Mouse (Mus musculus) limb, embryonic 15.5 days (tissue): ENCODE results near the gene Cisd3. TPM values are rescaled to one million over a fixed set of nuclear protein-coding genes. Genes with fewer than 3 reads are reported as not detected.
"Not testable (repeated sequence)": the region's sequence is repeated elsewhere in the genome, so short reads cannot be mapped to it uniquely, and the experiment has no call there.

Experiments used
- ATAC-seq: fragments of 200-750 bp; cut with Nextera tagmentation; 2 replicates; pipeline ENCODE4 v1.8.0; 2017; ENCODE audit warnings: low read depth, moderate TSS enrichment; ENCODE audit not compliant: insufficient number of reproducible peaks, low FRiP score, low TSS enrichment
- H3K27ac ChIP-seq: fragments of 300-500 bp; sonication (generic); 2 replicates; pipeline ENCODE4 v1.5.1; 2015; ENCODE audit warnings: moderate library complexity, mild to moderate bottlenecking, inconsistent platforms
- H3K27me3 ChIP-seq: fragments of 300-500 bp; sonication (generic); 2 replicates; pipeline ENCODE4 v1.6.1; 2015; ENCODE audit warnings: inconsistent platforms
- H3K36me3 ChIP-seq: fragments of 300-500 bp; sonication (generic); 2 replicates; pipeline ENCODE4 v1.6.1; 2015; ENCODE audit warnings: inconsistent platforms
- H3K4me1 ChIP-seq: fragments of 300-500 bp; sonication (generic); 2 replicates; pipeline ENCODE4 v1.6.1; 2015; ENCODE audit warnings: inconsistent platforms
- H3K4me2 ChIP-seq: fragments of 300-500 bp; sonication (generic); 2 replicates; pipeline ENCODE4 v1.6.1; 2015; ENCODE audit warnings: mild to moderate bottlenecking, inconsistent platforms
- H3K4me3 ChIP-seq: fragments of 300-500 bp; sonication (generic); 2 replicates; pipeline ENCODE4 v1.5.1; 2015; ENCODE audit warnings: mild to moderate bottlenecking, inconsistent platforms
- H3K9ac ChIP-seq: fragments of 300-500 bp; sonication (generic); 2 replicates; pipeline ENCODE4 v1.6.1; 2015; ENCODE audit warnings: inconsistent platforms
- H3K9me3 ChIP-seq: fragments of 300-500 bp; sonication (generic); 2 replicates; pipeline ENCODE4 v1.6.1; 2016; ENCODE audit warnings: inconsistent platforms
- WGBS: fragments of 180-500 bp; shearing (Covaris S2); methylation state at CpG from one replicate; pipeline ENCODE4 v1.1.7; 2015; 5-methylcytosine and 5-hydroxymethylcytosine counted together
- polyA plus RNA-seq: library from polyadenylated mRNA; unstranded; fragments of >200 nt; fragmentation: Nextera tagmentation; extraction: Ambion mirVana; gene quantifications from 2 replicates; pipeline ENCODE4 v1.2.1, GENCODE M21; 2015

Cisd3 gene
- polyA plus RNA-seq, 1 experiment from 2014 or later: 13.5 TPM

GRCm38 (mm10) chr11:97702393-97702745 lies 16.7 kb downstream of the Cisd3 start:
- Histone ChIP-seq H3K4me1 (peaks cover 35% of the 10 kb centered on the region), H3K4me2 (peak overlapping the region; percentile 83), H3K4me3 (peak overlapping the region; percentile 90), H3K27ac (peak overlapping the region; percentile 89), H3K9ac (peak overlapping the region; percentile 48), H3K36me3 (peaks cover 21% of the 10 kb centered on the region), H3K9me3 (no peaks in the 10 kb centered on the region), H3K27me3 (no peaks in the 10 kb centered on the region)
- ATAC-seq: no peak
- WGBS: under 1% methylated on average over 24 of the region's 24 CpGs

- WGBS: under 1% methylated on average over 35 of the region's 35 CpGs
- Histone ChIP-seq H3K9ac (peak within 1 kb of the TSS; percentile 64), H3K4me1 (peaks cover 27% of the 10 kb centered on the region), H3K9me3 (no peaks in the 10 kb centered on the region), H3K27ac (peak within 1 kb of the TSS; percentile 89), H3K36me3 (peaks cover 26% of the 10 kb centered on the region), H3K4me2 (peak within 1 kb of the TSS; percentile 83), H3K27me3 (no peaks in the 10 kb centered on the region), H3K4me3 (peak within 1 kb of the TSS; percentile 90)
- ATAC-seq: peak; percentile 89
These were observed 17.6 kb downstream of the Cisd3 start, which contains the start of gene Psmb3 for GRCm38 (mm10) chr11:97703039-97703826. Gene Psmb3, plus strand, starts transcription at chr11:97703399.

- not testable (repeated sequence) for H3K4me1 ChIP-seq, H3K4me2 ChIP-seq, H3K27ac ChIP-seq, H3K9me3 ChIP-seq, H3K4me3 ChIP-seq, H3K27me3 ChIP-seq, H3K9ac ChIP-seq, ATAC-seq
- H3K36me3 ChIP-seq: peaks cover 62% of the 10 kb centered on the region
- 73% methylated on average over 2 of the region's 2 CpGs for WGBS
These were observed 24.4 kb downstream of the Cisd3 start for GRCm38 (mm10) chr11:97710067-97710466.

- Histone ChIP-seq H3K36me3 (peaks cover 62% of the 10 kb centered on the region), H3K27me3 (no peaks in the 10 kb centered on the region), H3K4me1 (no peaks in the 10 kb centered on the region), H3K4me2 (no peak overlapping the region), H3K4me3 (no peak overlapping the region), H3K27ac (0 out of 2 replicates have a peak overlapping the region, but pooled peaks have one; percentile 4), H3K9me3 (no peaks in the 10 kb centered on the region), H3K9ac (no peak overlapping the region)
- 73% methylated on average over 13 of the region's 13 CpGs for WGBS
- no peak for ATAC-seq
These were observed 25.7 kb downstream of the Cisd3 start for GRCm38 (mm10) chr11:97711200-97711900.

GRCm38 (mm10) chr11:97712286-97712685 lies 26.7 kb downstream of the Cisd3 start:
- WGBS: 92% methylated on average over 15 of the region's 15 CpGs
- Histone ChIP-seq H3K9me3 (no peaks in the 10 kb centered on the region), H3K4me1 (no peaks in the 10 kb centered on the region), H3K9ac (no peak overlapping the region), H3K36me3 (peaks cover 57% of the 10 kb centered on the region), H3K27me3 (no peaks in the 10 kb centered on the region), H3K27ac (no peak overlapping the region), H3K4me3 (no peak overlapping the region), H3K4me2 (no peak overlapping the region)
- ATAC-seq: no peak

- 91% methylated on average over 8 of the region's 8 CpGs for WGBS
- Histone ChIP-seq H3K4me2 (no peak overlapping the region), H3K9me3 (no peaks in the 10 kb centered on the region), H3K9ac (no peak overlapping the region), H3K27me3 (no peaks in the 10 kb centered on the region), H3K36me3 (peaks cover 65% of the 10 kb centered on the region), H3K27ac (no peak overlapping the region), H3K4me3 (no peak overlapping the region), H3K4me1 (no peaks in the 10 kb centered on the region)
- ATAC-seq: no peak
These were observed 28.3 kb downstream of the Cisd3 start for GRCm38 (mm10) chr11:97713896-97714295.

GRCm38 (mm10) chr11:97714356-97714755 lies 28.7 kb downstream of the Cisd3 start:
- no peaks in the 10 kb centered on the region for H3K27me3 ChIP-seq
- H3K4me3 ChIP-seq: no peak overlapping the region
- H3K9me3 ChIP-seq: no peaks in the 10 kb centered on the region
- no peak overlapping the region for H3K27ac ChIP-seq
- ATAC-seq: 0 out of 2 replicates have a peak, but pooled peaks have one; percentile 8
- no peak overlapping the region for H3K9ac ChIP-seq
- H3K36me3 ChIP-seq: peaks cover 65% of the 10 kb centered on the region
- no peak overlapping the region for H3K4me2 ChIP-seq
- 94% methylated on average over 3 of the region's 3 CpGs for WGBS
- no peaks in the 10 kb centered on the region for H3K4me1 ChIP-seq

- no peak overlapping the region for H3K4me2 ChIP-seq
- 0 out of 2 replicates have a peak, but pooled peaks have one; percentile 27 for ATAC-seq
- WGBS: 83% methylated on average over 14 of the region's 14 CpGs
- H3K27me3 ChIP-seq: no peaks in the 10 kb centered on the region
- H3K9me3 ChIP-seq: no peaks in the 10 kb centered on the region
- H3K4me3 ChIP-seq: no peak overlapping the region
- no peak overlapping the region for H3K9ac ChIP-seq
- H3K27ac ChIP-seq: peak overlapping the region; percentile 18; the same call in 1 of the 2 replicates
- H3K36me3 ChIP-seq: peaks cover 71% of the 10 kb centered on the region
- H3K4me1 ChIP-seq: no peaks in the 10 kb centered on the region
These were observed 29.4 kb downstream of the Cisd3 start for GRCm38 (mm10) chr11:97714784-97715760.

- no peak overlapping the region for H3K4me2 ChIP-seq
- 91% methylated on average over 8 of the region's 8 CpGs for WGBS
- H3K9me3 ChIP-seq: no peaks in the 10 kb centered on the region
- no peak overlapping the region for H3K9ac ChIP-seq
- peak overlapping the region; percentile 27; the same call in 1 of the 2 replicates for H3K27ac ChIP-seq
- no peak overlapping the region for H3K4me3 ChIP-seq
- H3K4me1 ChIP-seq: no peaks in the 10 kb centered on the region
- ATAC-seq: no peak
- H3K27me3 ChIP-seq: no peaks in the 10 kb centered on the region
- peaks cover 81% of the 10 kb centered on the region for H3K36me3 ChIP-seq
These were observed 30.4 kb downstream of the Cisd3 start for GRCm38 (mm10) chr11:97716021-97716420.

GRCm38 (mm10) chr11:97717369-97718280 lies 32.0 kb downstream of the Cisd3 start:
- no peaks in the 10 kb centered on the region for H3K4me1 ChIP-seq
- H3K36me3 ChIP-seq: peaks cover 81% of the 10 kb centered on the region
- H3K27ac ChIP-seq: no peak overlapping the region
- no peak overlapping the region for H3K4me2 ChIP-seq
- WGBS: 85% methylated on average over 26 of the region's 26 CpGs
- no peaks in the 10 kb centered on the region for H3K27me3 ChIP-seq
- no peak overlapping the region for H3K9ac ChIP-seq
- no peaks in the 10 kb centered on the region for H3K9me3 ChIP-seq
- H3K4me3 ChIP-seq: no peak overlapping the region
- no peak for ATAC-seq
